Mouse (Mus musculus): ENCODE measurements around the gene Akt1. TPM values are rescaled to one million over a fixed set of nuclear protein-coding genes. Genes with fewer than 3 reads are reported as not detected.

Gene Akt1
- polyA plus RNA-seq, 1 experiment from 2014 or later, result 139 TPM

- Histone ChIP-seq H3K4me2 (peak overlapping the region; percentile 6), H3K4me1 (peaks cover 84% of the 10 kb centered on the region), H3K4me3 (no peak overlapping the region), H3K36me3 (replicated peaks) (peaks cover 6% of the 10 kb centered on the region; the same call in 1 of the 2 replicates), H3K9me3 (no peaks in the 10 kb centered on the region), H3K9ac (no peak overlapping the region), H3K27ac (peak overlapping the region; percentile 76), H3K27me3 (replicated peaks) (no peaks in the 10 kb centered on the region)
- ATAC-seq (replicated peaks), result no peak
- 40% methylated on average over 18 of the region's 18 CpGs for WGBS
Observed at GRCm38 (mm10) chr12:112665445-112665844, 9.2 kb downstream of the Akt1 start.

GRCm38 (mm10) chr12:112664656-112665055 lies 10.0 kb downstream of the Akt1 start:
- no peak overlapping the region for H3K4me3 ChIP-seq
- peaks cover 5% of the 10 kb centered on the region; the same call in 1 of the 2 replicates for H3K36me3 ChIP-seq (replicated peaks)
- no peak for ATAC-seq (replicated peaks)
- no peak overlapping the region for H3K9ac ChIP-seq
- H3K27me3 ChIP-seq (replicated peaks), result no peaks in the 10 kb centered on the region
- H3K4me1 ChIP-seq, result peaks cover 86% of the 10 kb centered on the region
- peak overlapping the region; percentile 76 for H3K27ac ChIP-seq
- no peak overlapping the region for H3K4me2 ChIP-seq
- H3K9me3 ChIP-seq, result no peaks in the 10 kb centered on the region
- 64% methylated on average over 5 of the region's 5 CpGs for WGBS

- peak overlapping the region; percentile 6; the same call in 1 of the 2 replicates for H3K4me2 ChIP-seq
- peaks cover 4% of the 10 kb centered on the region for H3K36me3 ChIP-seq (replicated peaks)
- peak; percentile 45 for ATAC-seq (replicated peaks)
- no peaks in the 10 kb centered on the region for H3K27me3 ChIP-seq (replicated peaks)
- 19% methylated on average over 2 of the region's 2 CpGs for WGBS
- no peak overlapping the region for H3K4me3 ChIP-seq
- no peak overlapping the region for H3K9ac ChIP-seq
- peaks cover 85% of the 10 kb centered on the region for H3K4me1 ChIP-seq
- peak overlapping the region; percentile 74 for H3K27ac ChIP-seq
- H3K9me3 ChIP-seq, result no peaks in the 10 kb centered on the region
Observed at GRCm38 (mm10) chr12:112664124-112664523, 10.6 kb downstream of the Akt1 start.

- 31% methylated on average over 12 of the region's 12 CpGs for WGBS
- Histone ChIP-seq H3K4me2 (peak overlapping the region; percentile 6; the same call in 1 of the 2 replicates), H3K36me3 (replicated peaks) (peaks cover 8% of the 10 kb centered on the region)
Observed at GRCm38 (mm10) chr12:112663716-112664115, 11.0 kb downstream of the Akt1 start.

GRCm38 (mm10) chr12:112663303-112663702 lies 11.4 kb downstream of the Akt1 start:
- Histone ChIP-seq H3K4me1 (peaks cover 77% of the 10 kb centered on the region), H3K9me3 (no peaks in the 10 kb centered on the region), H3K4me2 (0 out of 2 replicates have a peak overlapping the region, but pooled peaks have one; percentile 6), H3K27me3 (replicated peaks) (no peaks in the 10 kb centered on the region), H3K9ac (no peak overlapping the region), H3K27ac (peak overlapping the region; percentile 74), H3K36me3 (replicated peaks) (peaks cover 12% of the 10 kb centered on the region), H3K4me3 (no peak overlapping the region)
- WGBS, result 63% methylated on average over 11 of the region's 11 CpGs
- no peak for ATAC-seq (replicated peaks)

More at GRCm38 (mm10) chr12:112663716-112664115, 11.0 kb downstream of the Akt1 start:
- H3K9me3 ChIP-seq, result no peaks in the 10 kb centered on the region
- H3K9ac ChIP-seq, result no peak overlapping the region
- H3K27ac ChIP-seq, result peak overlapping the region; percentile 74
- H3K4me3 ChIP-seq, result no peak overlapping the region
- H3K4me1 ChIP-seq, result peaks cover 81% of the 10 kb centered on the region
- ATAC-seq (replicated peaks), result peak; percentile 13
- no peaks in the 10 kb centered on the region for H3K27me3 ChIP-seq (replicated peaks)

- no peaks in the 10 kb centered on the region for H3K27me3 ChIP-seq (replicated peaks)
- peak overlapping the region; percentile 64; the same call in 1 of the 2 replicates for H3K27ac ChIP-seq
- H3K36me3 ChIP-seq (replicated peaks), result peaks cover 24% of the 10 kb centered on the region
- ATAC-seq (replicated peaks), result no peak
- H3K4me3 ChIP-seq, result no peak overlapping the region
- H3K9ac ChIP-seq, result no peak overlapping the region
- H3K4me2 ChIP-seq, result no peak overlapping the region
- peaks cover 67% of the 10 kb centered on the region for H3K4me1 ChIP-seq
- 79% methylated on average over 9 of the region's 9 CpGs for WGBS
- H3K9me3 ChIP-seq, result no peaks in the 10 kb centered on the region
Observed at GRCm38 (mm10) chr12:112661851-112662250, 12.8 kb downstream of the Akt1 start.

- Histone ChIP-seq H3K4me2 (no peak overlapping the region), H3K36me3 (replicated peaks) (peaks cover 30% of the 10 kb centered on the region)
Observed at GRCm38 (mm10) chr12:112661327-112661605, 13.4 kb downstream of the Akt1 start.

GRCm38 (mm10) chr12:112660576-112661326 lies 13.9 kb downstream of the Akt1 start:
- Histone ChIP-seq H3K4me3 (no peak overlapping the region), H3K4me2 (no peak overlapping the region), H3K9ac (no peak overlapping the region), H3K27me3 (replicated peaks) (no peaks in the 10 kb centered on the region), H3K4me1 (peaks cover 56% of the 10 kb centered on the region), H3K27ac (peak overlapping the region; percentile 64), H3K36me3 (replicated peaks) (peaks cover 35% of the 10 kb centered on the region), H3K9me3 (no peaks in the 10 kb centered on the region)
- peak; percentile 48 for ATAC-seq (replicated peaks)
- 32% methylated on average over 5 of the region's 5 CpGs for whole genome bisulfite sequencing

More at GRCm38 (mm10) chr12:112661327-112661605, 13.4 kb downstream of the Akt1 start:
- peaks cover 61% of the 10 kb centered on the region for H3K4me1 ChIP-seq
- H3K4me3 ChIP-seq, result no peak overlapping the region
- ATAC-seq (replicated peaks), result no peak
- H3K9me3 ChIP-seq, result no peaks in the 10 kb centered on the region
- WGBS, result 66% methylated on average over 3 of the region's 3 CpGs
- H3K27ac ChIP-seq, result peak overlapping the region; percentile 64
- no peak overlapping the region for H3K9ac ChIP-seq
- H3K27me3 ChIP-seq (replicated peaks), result no peaks in the 10 kb centered on the region

- no peak for ATAC-seq (replicated peaks)
- Histone ChIP-seq H3K27me3 (replicated peaks) (no peaks in the 10 kb centered on the region), H3K4me1 (peaks cover 40% of the 10 kb centered on the region)
Observed at GRCm38 (mm10) chr12:112659109-112659508, 15.6 kb downstream of the Akt1 start.

GRCm38 (mm10) chr12:112658619-112659018 lies 16.1 kb downstream of the Akt1 start:
- Histone ChIP-seq H3K27ac (no peak overlapping the region), H3K9ac (no peak overlapping the region), H3K36me3 (replicated peaks) (peaks cover 40% of the 10 kb centered on the region), H3K27me3 (replicated peaks) (no peaks in the 10 kb centered on the region), H3K4me2 (no peak overlapping the region), H3K4me1 (peaks cover 35% of the 10 kb centered on the region), H3K4me3 (no peak overlapping the region), H3K9me3 (no peaks in the 10 kb centered on the region)
- ATAC-seq (replicated peaks), result no peak
- 90% methylated on average over 7 of the region's 7 CpGs for WGBS

More at GRCm38 (mm10) chr12:112659109-112659508, 15.6 kb downstream of the Akt1 start:
- Histone ChIP-seq H3K4me2 (no peak overlapping the region), H3K4me3 (no peak overlapping the region), H3K9ac (no peak overlapping the region), H3K27ac (no peak overlapping the region), H3K9me3 (no peaks in the 10 kb centered on the region), H3K36me3 (replicated peaks) (peaks cover 40% of the 10 kb centered on the region)
- 78% methylated on average over 6 of the region's 6 CpGs for WGBS

GRCm38 (mm10) chr12:112654076-112654475 lies 20.6 kb downstream of the Akt1 start:
- Histone ChIP-seq H3K4me2 (no peak overlapping the region), H3K9me3 (no peaks in the 10 kb centered on the region), H3K36me3 (replicated peaks) (peaks cover 42% of the 10 kb centered on the region), H3K4me1 (0 out of 2 replicates have a peak, but pooled peaks cover 4% of the 10 kb centered on the region), H3K27me3 (replicated peaks) (no peaks in the 10 kb centered on the region), H3K4me3 (no peak overlapping the region), H3K27ac (no peak overlapping the region), H3K9ac (no peak overlapping the region)
- 87% methylated on average over 5 of the region's 5 CpGs for WGBS
- no peak for ATAC-seq (replicated peaks)

GRCm38 (mm10) chr12:112653157-112653824 lies 21.4 kb downstream of the Akt1 start:
- 49% methylated on average over 7 of the region's 7 CpGs for WGBS
- H3K9me3 ChIP-seq, result no peaks in the 10 kb centered on the region
- H3K27ac ChIP-seq, result no peak overlapping the region
- no peaks in the 10 kb centered on the region for H3K27me3 ChIP-seq (replicated peaks)
- H3K9ac ChIP-seq, result no peak overlapping the region
- peak; percentile 45 for ATAC-seq (replicated peaks)
- 0 out of 2 replicates have a peak, but pooled peaks cover 4% of the 10 kb centered on the region for H3K4me1 ChIP-seq
- H3K4me2 ChIP-seq, result no peak overlapping the region
- no peak overlapping the region for H3K4me3 ChIP-seq
- peaks cover 38% of the 10 kb centered on the region for H3K36me3 ChIP-seq (replicated peaks)

Data from midbrain, embryonic 15.5 days (tissue).